8 mouse cellular contexts compared by ENCODE assay signal in the genomic region with DNA sequence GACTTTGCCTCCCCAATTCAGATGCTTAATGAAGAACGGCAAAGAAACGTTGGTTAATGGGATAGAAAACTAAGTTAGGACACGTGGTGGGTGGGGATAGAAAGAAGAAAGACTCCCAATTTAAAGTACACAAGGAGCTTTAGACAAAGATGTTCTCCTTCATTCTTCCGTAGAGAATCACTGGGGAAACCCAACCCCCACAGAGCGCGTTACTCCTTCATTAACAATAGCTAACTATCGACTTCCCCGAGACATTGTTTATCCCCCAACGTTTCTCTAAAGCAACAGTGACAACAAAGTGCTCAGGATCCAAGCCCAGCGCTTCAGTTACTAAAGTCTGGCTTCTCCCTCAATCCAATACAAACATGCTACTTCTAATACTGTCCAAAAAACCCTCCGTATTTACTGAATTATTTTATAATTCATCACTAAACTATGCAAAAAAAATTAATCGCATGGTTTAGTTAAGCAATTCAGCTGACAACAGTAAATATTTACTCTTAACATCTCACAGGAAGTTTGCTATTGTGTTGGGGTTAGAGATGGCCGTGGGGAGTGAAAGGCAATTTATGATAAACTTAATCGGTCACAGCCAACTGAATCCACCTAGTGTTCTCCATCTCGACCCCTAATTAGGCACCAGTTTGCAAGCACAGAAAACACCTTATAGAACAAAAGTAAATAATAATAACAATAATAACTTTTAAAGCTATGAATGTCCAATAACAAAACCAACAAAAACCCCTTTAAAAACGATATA. TPM values are rescaled to one million over a fixed set of nuclear protein-coding genes. Genes with fewer than 3 reads are reported as not detected.
A peak's percentile ranks its signal among the peaks of the same experiment; 100 is the strongest.
DNase-seq lines count a peak whose midpoint lies in the region; ATAC-seq and TF ChIP-seq lines count a peak whose summit lies in the region.

No protein-coding gene starts in this region.

- H3K4me3 ChIP-seq in heart, adult 2 months = peak overlapping the region; percentile 76; the same call in 1 of the 2 replicates
- peak overlapping the region; percentile 93 for H3K4me3 ChIP-seq in hindbrain, embryonic 14.5 days (replicated peaks; ENCODE audit: low read length)
- H3K4me3 ChIP-seq in midbrain, embryonic 15.5 days = peak overlapping the region; percentile 95

- peaks cover 3% of the 10 kb centered on the region for H3K27me3 ChIP-seq in heart, adult 2 months (ENCODE audit: control insufficient read depth, insufficient read depth, low read length)
- no peaks in the 10 kb centered on the region for H3K27me3 ChIP-seq in hindbrain, embryonic 14.5 days (ENCODE audit: control insufficient read depth, insufficient read depth, low read length)
- no peaks in the 10 kb centered on the region; the same call in 1 of the 2 replicates for H3K27me3 ChIP-seq in midbrain, embryonic 15.5 days (replicated peaks)

- no peak for ATAC-seq in hindbrain, embryonic 14.5 days (ENCODE audit: low FRiP score)
- ATAC-seq in midbrain, embryonic 15.5 days (replicated peaks) = no peak

- no peaks in the 10 kb centered on the region for H3K9me3 ChIP-seq in hindbrain, embryonic 14.5 days (ENCODE audit: control insufficient read depth, low read length)
- H3K9me3 ChIP-seq in midbrain, embryonic 15.5 days = no peaks in the 10 kb centered on the region

- no peak for TF ChIP-seq POLR2A in heart, adult 2 months (IDR thresholded peaks at IDR 0.05; ENCODE audit: insufficient read depth, low read depth, low read length)

- intact Hi-C loops in heart, adult 2 months (cut with DNase I) = loop anchor here (5.0 to 10.0 kb wide), 2 partner anchors 107 to 404 kb away; a partner anchor contains a TSS
- intact Hi-C loops in heart, postnatal 10 days (cut with DNase I) = loop anchor here (5.0 kb wide), 2 partner anchors 53 to 107 kb away; a partner anchor contains a TSS

- no peak for TF ChIP-seq EP300 in heart, adult 2 months (IDR thresholded peaks at IDR 0.05; ENCODE audit: insufficient read depth, low read depth, low read length)

- no peak overlapping the region for H3K9ac ChIP-seq in heart, adult 2 months (ENCODE audit: low read depth, low read length)
- peak overlapping the region; percentile 91 for H3K9ac ChIP-seq in hindbrain, embryonic 14.5 days
- no peak overlapping the region for H3K9ac ChIP-seq in midbrain, embryonic 15.5 days

- H3K36me3 ChIP-seq in heart, adult 2 months (ENCODE audit: control insufficient read depth, insufficient read depth, low read length) = no peaks in the 10 kb centered on the region
- H3K36me3 ChIP-seq in hindbrain, embryonic 14.5 days (replicated peaks; ENCODE audit: control insufficient read depth, insufficient read depth) = no peaks in the 10 kb centered on the region
- no peaks in the 10 kb centered on the region for H3K36me3 ChIP-seq in midbrain, embryonic 15.5 days (replicated peaks)

- WGBS in heart, adult 2 months = 8% methylated on average over 16 of the region's 16 CpGs
- under 1% methylated on average over 16 of the region's 16 CpGs for WGBS in hindbrain, embryonic 14.5 days
- WGBS in midbrain, embryonic 15.5 days = 2% methylated on average over 16 of the region's 16 CpGs

- no peaks in the 10 kb centered on the region for H3K4me1 ChIP-seq in heart, adult 2 months (ENCODE audit: control insufficient read depth, insufficient read depth, low read length)
- peaks cover 18% of the 10 kb centered on the region for H3K4me1 ChIP-seq in hindbrain, embryonic 14.5 days (replicated peaks; ENCODE audit: control insufficient read depth, insufficient read depth, low read length)
- peaks cover 23% of the 10 kb centered on the region for H3K4me1 ChIP-seq in midbrain, embryonic 15.5 days

- no peak overlapping the region for H3K27ac ChIP-seq in heart, adult 2 months
- no peak overlapping the region; the same call in 1 of the 2 replicates for H3K27ac ChIP-seq in hindbrain, embryonic 14.5 days
- H3K27ac ChIP-seq in midbrain, embryonic 15.5 days = no peak overlapping the region

- peak overlapping the region; percentile 70 for H3K4me2 ChIP-seq in hindbrain, embryonic 14.5 days (replicated peaks)
- peak overlapping the region; percentile 97 for H3K4me2 ChIP-seq in midbrain, embryonic 15.5 days

- H3K79me2 ChIP-seq in heart, adult 2 months (replicated peaks; ENCODE audit: control insufficient read depth, insufficient read depth, low read length) = no peaks in the 10 kb centered on the region

- no peak for TF ChIP-seq CTCF in heart, adult 2 months (IDR thresholded peaks at IDR 0.05)

- DNase-seq in heart, adult 2 months = no peak
- DNase-seq in heart, postnatal 10 days = no peak
- peak; percentile 66 for DNase-seq in embryo, embryonic 10.5 days (ENCODE audit: low spot score)
- DNase-seq in hindbrain, embryonic 14.5 days (ENCODE audit: low spot score) = peak; percentile 26
- DNase-seq in adipocyte (ENCODE audit: low spot score) = no peak
- no peak for DNase-seq in left cerebral cortex, adult 18-20 months (ENCODE audit: low spot score in 2 of 2)
- DNase-seq in layer of hippocampus, adult 18-20 months (ENCODE audit: low spot score in 2 of 2) = no peak

RNA-seq across cellular contexts. Expression of a gene that starts 2.5 kb away (rescaled TPM):
- 1 to 10 TPM; 5.3 to 7.4 TPM for total RNA-seq in heart, adult 2 months (2021)
- polyA plus RNA-seq in heart, adult 2 months (2012; rRNA removed) = 1.5 and 3.5 TPM in 2 replicates
- 10 to 100 TPM; 11.6 to 20.0 TPM for total RNA-seq in heart, postnatal 10 days (2021)
- polyA plus RNA-seq in hindbrain, embryonic 14.5 days (2014; fragmentation: Nextera tagmentation; extraction: Ambion mirVana) = 19.4 and 21.6 TPM in 2 replicates
- 15.1 and 16.6 TPM in 2 replicates for polyA plus RNA-seq in midbrain, embryonic 15.5 days (2015; fragmentation: Nextera tagmentation; extraction: Ambion mirVana)
- under 1 TPM; 0.68 to 1.00 TPM for total RNA-seq in left cerebral cortex, adult 18-20 months (2021)
- under 1 TPM; 0.22 to 0.86 TPM for total RNA-seq in layer of hippocampus, adult 18-20 months (2021)

Comparison
In these comparisons a context has a peak if more than half of its experiments do, and no peak if none do; other contexts are left out.
1. DNase-seq: peak in embryo, embryonic 10.5 days (single experiment) and hindbrain, embryonic 14.5 days (single experiment); none in heart, adult 2 months (0 of 2), heart, postnatal 10 days (0 of 2), adipocyte (single experiment), left cerebral cortex, adult 18-20 months (0 of 2) and layer of hippocampus, adult 18-20 months (0 of 2).
2. Peak in every context shown above with its lines, with median percentiles within 50 percentile points of each other: H3K4me3 ChIP-seq.